Mouse (Mus musculus) erythroblast, embryonic 14.5 days (primary cell): ENCODE results near the gene Lbx2. TPM values are rescaled to one million over a fixed set of nuclear protein-coding genes. Genes with fewer than 3 reads are reported as not detected.
A peak's percentile ranks its signal among the peaks of the same experiment; 100 is the strongest.

Experiments used
- H3K27me3 ChIP-seq: 2 replicates; pipeline ENCODE4 v1.6.1; 2012; ENCODE audit warnings: inconsistent platforms; ENCODE audit not compliant: control insufficient read depth
- H3K36me3 ChIP-seq: 2 replicates; pipeline ENCODE4 v1.6.1; 2012; ENCODE audit warnings: mild to moderate bottlenecking, inconsistent platforms; ENCODE audit not compliant: control insufficient read depth
- H3K4me1 ChIP-seq: 2 replicates; pipeline ENCODE4 v1.6.1; 2012; ENCODE audit warnings: inconsistent platforms; ENCODE audit not compliant: control insufficient read depth
- H3K4me3 ChIP-seq: replicated peaks from 2 replicates; pipeline ENCODE3; 2012; ENCODE audit warnings: moderate library complexity, mild to moderate bottlenecking, inconsistent platforms
- H3K9me3 ChIP-seq: 2 replicates; pipeline ENCODE4 v1.6.1; 2012; ENCODE audit warnings: low read length, inconsistent platforms, mixed read lengths; ENCODE audit not compliant: control insufficient read depth
- GATA1 ChIP-seq: IDR thresholded peaks from 2 replicates; pipeline ENCODE4 v1.6.1; 2012; ENCODE audit warnings: low read length, inconsistent platforms, mixed read lengths
- TAL1 ChIP-seq: IDR thresholded peaks from 3 replicates; pipeline ENCODE4 v1.6.1; 2012; ENCODE audit warnings: low read length, inconsistent platforms, mixed read lengths
- polyA plus RNA-seq: library from polyadenylated mRNA; stranded (reverse); fragments of >175 nt; gene quantifications from 2 replicates; pipeline ENCODE4 v1.2.3, GENCODE M21; 2012

Gene Lbx2
- polyA plus RNA-seq, 1 experiment, result not detected

DNA sequence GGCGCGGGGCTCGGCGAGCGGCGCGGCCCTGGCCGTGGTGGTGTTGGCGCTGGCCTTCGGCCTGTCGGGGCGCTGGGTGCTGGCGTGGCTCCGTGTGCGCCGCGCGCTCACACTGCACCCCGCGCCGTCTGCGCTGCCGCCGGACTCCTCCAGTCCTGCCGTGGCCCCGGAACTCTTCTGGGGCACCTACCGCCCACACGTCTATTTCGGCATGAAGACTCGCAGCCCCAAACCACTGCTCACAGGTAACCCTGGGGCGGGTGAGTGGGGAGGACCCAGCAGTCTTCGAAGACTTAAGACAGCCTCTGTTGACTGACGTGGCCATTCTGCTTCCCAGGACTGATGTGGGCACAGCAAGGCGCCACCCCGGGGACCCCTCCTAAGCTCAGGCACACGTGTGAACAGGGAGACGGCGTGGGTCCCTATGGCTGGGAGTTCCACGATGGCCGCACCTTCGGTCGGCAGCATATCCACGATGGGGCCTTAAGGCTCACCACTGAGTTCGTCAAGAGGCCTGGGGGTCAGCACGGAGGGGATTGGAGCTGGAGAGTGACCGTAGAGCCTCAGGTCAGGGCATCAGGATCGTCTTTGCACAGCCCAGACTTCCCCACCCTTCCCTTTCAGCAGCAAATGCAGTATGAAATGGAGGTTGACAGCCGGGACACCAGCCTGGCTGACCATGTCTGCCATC is 29.7 kb downstream of the Lbx2 start:
- H3K36me3 ChIP-seq, result peaks cover 63% of the 10 kb centered on the region
- no peaks in the 10 kb centered on the region for H3K27me3 ChIP-seq
- no peak for TF ChIP-seq GATA1
- TF ChIP-seq TAL1, result no peak
- H3K4me3 ChIP-seq, result peak overlapping the region; percentile 93
- peaks cover 86% of the 10 kb centered on the region for H3K4me1 ChIP-seq
- no peaks in the 10 kb centered on the region for H3K9me3 ChIP-seq

DNA sequence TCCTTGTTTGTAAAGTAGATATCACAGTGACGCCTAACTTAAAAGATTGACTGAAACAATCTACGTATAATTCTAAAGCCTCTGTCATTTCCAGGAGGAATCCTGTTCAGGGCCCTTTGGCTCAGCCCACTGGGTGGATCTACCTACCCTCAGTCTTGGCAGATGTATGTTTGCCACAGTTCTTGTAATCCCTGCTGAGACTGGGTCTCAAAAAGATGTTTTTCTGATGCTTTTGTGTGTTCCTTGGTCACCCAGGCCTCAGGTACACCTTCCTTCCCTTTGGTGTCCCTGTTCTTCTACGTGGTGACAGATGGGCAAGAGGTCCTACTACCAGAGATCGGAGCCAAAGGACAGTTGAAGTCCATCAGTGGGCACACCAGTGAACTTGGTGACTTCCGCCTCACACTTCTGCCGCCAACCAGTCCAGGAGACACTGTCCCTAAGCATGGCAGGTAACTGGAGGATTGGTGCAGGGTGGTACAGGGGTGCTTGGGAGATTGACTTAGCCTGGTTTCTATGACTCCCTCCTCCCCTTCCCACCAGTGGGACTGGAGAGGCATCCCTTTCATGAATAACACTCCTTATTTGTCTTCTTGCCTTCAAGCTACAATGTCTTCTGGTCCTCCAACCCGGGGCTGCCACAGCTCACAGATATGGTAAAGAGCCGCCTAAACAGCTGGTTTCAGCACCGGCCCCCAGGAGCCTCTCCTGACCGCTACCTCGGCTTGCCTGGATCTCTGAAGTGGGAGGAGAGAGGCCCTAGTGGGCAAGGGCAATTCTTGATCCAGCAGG is 30.4 kb downstream of the Lbx2 start:
- Histone ChIP-seq H3K4me1 (peaks cover 82% of the 10 kb centered on the region), H3K36me3 (peaks cover 56% of the 10 kb centered on the region)
- TF ChIP-seq GATA1 (no peak), TAL1 (no peak)

DNA sequence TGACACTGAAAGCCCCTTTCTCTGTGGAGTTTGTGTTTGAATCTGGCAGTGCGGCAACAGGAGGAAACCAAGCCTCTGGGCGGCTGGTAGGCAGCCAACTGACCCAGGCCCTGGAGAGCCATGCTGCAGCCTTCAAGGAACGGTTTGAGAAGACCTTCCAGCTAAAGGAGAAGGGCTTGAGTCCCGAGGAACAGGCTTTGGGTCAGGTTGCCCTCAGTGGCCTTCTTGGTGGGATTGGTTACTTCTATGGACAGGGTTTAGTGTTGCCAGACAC is 30.9 kb downstream of the Lbx2 start:
- peaks cover 51% of the 10 kb centered on the region for H3K36me3 ChIP-seq
- no peaks in the 10 kb centered on the region for H3K27me3 ChIP-seq
- no peaks in the 10 kb centered on the region for H3K9me3 ChIP-seq
- H3K4me1 ChIP-seq, result peaks cover 82% of the 10 kb centered on the region
- TF ChIP-seq TAL1, result no peak
- TF ChIP-seq GATA1, result no peak
- no peak overlapping the region for H3K4me3 ChIP-seq

More for the DNA sequence above, 30.4 kb downstream of the Lbx2 start:
- Histone ChIP-seq H3K9me3 (no peaks in the 10 kb centered on the region), H3K27me3 (no peaks in the 10 kb centered on the region), H3K4me3 (peak overlapping the region; percentile 93)

DNA sequence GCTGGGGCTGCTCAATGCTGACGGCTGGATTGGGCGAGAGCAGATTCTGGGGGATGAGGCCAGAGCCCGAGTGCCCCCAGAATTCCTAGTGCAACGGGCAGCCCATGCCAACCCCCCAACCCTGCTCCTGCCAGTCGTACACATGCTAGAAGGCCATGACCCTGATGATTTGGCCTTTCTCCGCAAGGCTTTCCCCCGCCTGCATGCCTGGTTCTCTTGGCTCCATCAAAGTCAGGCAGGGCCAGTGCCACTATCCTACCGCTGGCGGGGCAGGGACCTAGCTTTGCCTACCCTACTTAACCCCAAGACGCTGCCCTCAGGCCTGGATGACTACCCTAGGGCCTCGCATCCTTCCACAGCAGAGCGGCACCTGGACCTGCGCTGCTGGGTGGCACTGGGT is 31.4 kb downstream of the Lbx2 start:
- Histone ChIP-seq H3K4me1 (peaks cover 85% of the 10 kb centered on the region), H3K4me3 (no peak overlapping the region)
- TF ChIP-seq TAL1, result no peak

DNA sequence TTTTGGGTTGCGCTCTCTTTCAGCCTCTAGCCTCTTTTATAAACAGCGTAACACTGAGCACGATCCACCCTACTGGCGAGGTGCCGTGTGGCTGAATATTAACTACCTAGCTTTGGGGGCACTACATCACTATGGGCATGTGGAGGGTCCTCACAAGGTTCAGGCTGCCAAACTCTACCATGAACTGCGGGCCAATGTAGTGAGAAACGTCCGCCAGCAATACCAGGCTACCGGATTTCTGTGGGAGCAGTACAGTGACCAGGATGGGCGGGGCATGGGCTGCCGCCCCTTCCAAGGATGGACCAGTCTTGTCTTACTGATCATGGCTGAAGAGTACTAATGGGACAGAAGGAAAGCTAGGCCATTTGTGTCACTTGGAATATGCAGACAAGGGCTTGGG is 32.2 kb downstream of the Lbx2 start:
- H3K36me3 ChIP-seq, result peaks cover 51% of the 10 kb centered on the region
- peaks cover 91% of the 10 kb centered on the region for H3K4me1 ChIP-seq
- TF ChIP-seq GATA1, result no peak
- no peak for TF ChIP-seq TAL1
- no peaks in the 10 kb centered on the region for H3K27me3 ChIP-seq
- H3K9me3 ChIP-seq, result no peaks in the 10 kb centered on the region
- no peak overlapping the region for H3K4me3 ChIP-seq

More for the DNA sequence above, 31.4 kb downstream of the Lbx2 start:
- Histone ChIP-seq H3K36me3 (peaks cover 50% of the 10 kb centered on the region), H3K9me3 (no peaks in the 10 kb centered on the region), H3K27me3 (no peaks in the 10 kb centered on the region)

DNA sequence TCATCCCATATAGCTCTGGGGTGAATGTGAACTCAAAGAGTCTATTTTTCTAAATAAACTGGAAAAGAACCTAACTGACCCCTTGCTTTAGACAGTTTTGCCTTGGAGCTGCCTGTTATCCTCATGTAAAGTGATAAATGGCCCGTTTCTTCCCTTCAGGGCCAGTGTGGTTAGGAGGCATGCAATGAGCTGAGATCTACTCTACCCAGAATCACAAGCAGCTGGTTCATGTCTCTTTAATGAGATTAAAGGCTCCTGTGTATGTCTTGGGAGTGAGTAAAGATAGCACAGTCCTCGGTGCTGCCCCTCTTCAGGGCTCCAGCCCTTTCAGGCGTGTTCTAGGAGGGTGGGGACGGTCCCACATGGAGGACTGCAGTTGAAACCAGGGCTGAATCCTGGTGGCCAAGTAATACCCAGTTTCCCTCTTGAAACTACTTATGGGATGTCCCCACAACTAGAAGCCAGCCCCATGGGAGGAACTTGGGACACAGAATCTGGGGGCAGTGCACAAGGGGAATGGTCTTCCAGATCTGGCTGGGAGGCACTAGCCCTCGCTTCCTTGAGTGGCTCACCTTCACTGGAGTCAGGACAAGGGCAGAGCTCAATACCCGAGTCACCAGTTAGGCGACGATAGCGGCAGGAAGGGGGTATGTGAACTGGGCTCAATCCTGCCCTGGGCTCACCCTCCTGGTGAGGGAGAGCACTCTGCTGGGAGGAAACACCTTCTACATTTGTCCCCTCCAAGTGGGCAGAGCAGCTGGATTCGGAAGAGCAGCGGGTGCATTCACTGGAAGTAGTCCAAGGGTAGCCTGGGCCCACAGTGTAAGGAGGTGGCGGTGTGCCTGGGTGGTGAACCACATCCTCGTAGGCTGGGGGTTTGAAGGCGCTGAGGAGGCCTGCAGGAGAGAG is 32.9 kb downstream of the Lbx2 start:
- Histone ChIP-seq H3K9me3 (no peaks in the 10 kb centered on the region), H3K27me3 (no peaks in the 10 kb centered on the region), H3K4me1 (peaks cover 93% of the 10 kb centered on the region), H3K36me3 (peaks cover 55% of the 10 kb centered on the region), H3K4me3 (peak overlapping the region; percentile 86)
- TF ChIP-seq GATA1, result no peak
- no peak for TF ChIP-seq TAL1

DNA sequence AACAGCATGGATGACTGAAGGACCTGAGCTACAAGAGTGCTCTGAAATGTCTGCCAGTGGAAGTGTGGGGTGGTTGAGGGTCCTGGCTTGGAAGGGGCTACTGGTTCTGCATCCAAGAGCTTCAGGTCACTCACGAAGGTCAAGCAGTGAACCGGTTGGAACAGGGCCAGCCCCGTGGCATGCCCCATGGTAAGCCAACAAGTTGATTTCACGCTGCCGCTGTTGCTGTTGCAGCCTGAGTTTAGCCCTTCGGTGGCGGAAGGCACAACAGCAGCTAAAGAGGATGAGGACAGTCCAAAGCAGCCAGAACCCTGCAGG is 33.5 kb downstream of the Lbx2 start:
- no peaks in the 10 kb centered on the region for H3K27me3 ChIP-seq
- H3K4me1 ChIP-seq, result peaks cover 93% of the 10 kb centered on the region
- TF ChIP-seq TAL1 (no peak), GATA1 (no peak)
- H3K4me3 ChIP-seq, result peak overlapping the region; percentile 86
- peaks cover 55% of the 10 kb centered on the region for H3K36me3 ChIP-seq
- H3K9me3 ChIP-seq, result no peaks in the 10 kb centered on the region

DNA sequence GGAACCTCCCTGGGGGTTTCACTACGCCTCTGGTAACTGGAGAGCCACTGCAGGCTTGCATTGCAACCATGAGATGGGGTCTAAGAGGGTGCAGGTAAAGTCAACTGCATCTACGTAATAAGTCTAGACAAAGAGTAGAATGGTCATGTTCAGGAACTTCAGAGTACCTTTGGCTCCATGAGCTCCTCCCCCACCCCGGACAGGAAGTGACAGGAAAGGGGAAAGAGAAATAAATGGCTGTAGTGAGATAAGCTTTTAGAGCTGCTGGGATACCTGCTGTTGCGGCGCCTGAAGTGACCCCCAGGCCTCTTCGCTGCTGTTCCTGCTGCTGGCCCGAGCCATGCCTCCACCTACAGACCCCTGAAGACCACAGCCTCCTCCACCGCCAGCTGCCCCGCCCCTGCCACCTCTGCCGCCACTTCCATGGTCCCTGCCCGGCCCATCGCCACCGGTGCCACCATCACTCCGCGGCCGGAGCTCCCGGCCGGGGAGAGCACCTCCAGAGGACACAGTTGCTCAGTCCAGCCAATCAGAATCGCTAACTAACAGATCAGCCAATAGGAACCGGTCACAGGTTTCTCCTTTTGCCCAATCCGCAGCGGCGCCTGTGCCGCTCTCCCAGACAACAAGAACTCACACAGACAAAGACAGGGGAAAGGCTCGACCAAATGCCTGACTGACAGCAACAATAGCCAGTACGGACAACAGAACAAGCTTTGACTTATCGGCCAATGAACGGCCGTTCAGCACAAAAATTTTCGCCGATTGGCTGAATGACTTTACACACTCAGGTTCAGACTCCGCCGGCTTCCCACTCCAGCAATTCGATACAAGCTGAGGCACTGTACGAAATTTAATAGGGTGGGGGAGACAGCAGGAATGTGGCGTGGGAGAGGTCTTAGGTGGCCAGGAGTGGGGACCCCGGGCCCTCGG is 35.0 kb downstream of the Lbx2 start, which contains the start of gene Wbp1:
Gene Wbp1, minus strand, starts transcription at position 630 of the 933 bp plus-strand sequence.
- no peaks in the 10 kb centered on the region for H3K27me3 ChIP-seq
- H3K36me3 ChIP-seq, result peaks cover 55% of the 10 kb centered on the region
- TF ChIP-seq GATA1 (no peak), TAL1 (no peak)
- H3K4me1 ChIP-seq, result peaks cover 90% of the 10 kb centered on the region
- no peaks in the 10 kb centered on the region for H3K9me3 ChIP-seq
- H3K4me3 ChIP-seq, result peak within 1 kb of the TSS; percentile 86
